Mouse (Mus musculus): ENCODE measurements at regions not wholly inside any gene's neighbourhood (a gene's known extent, or its start where the extent isn't known, plus 50 kb on each side); places are given as distances from the start of the nearest gene placed in this dataset.

GRCm38 (mm10) chr14:120113316-120113715 lies 71.1 kb upstream of the Oxgr1 start:
- TF ChIP-seq CTCF (IDR thresholded peaks at IDR 0.05; ENCODE audit: control insufficient read depth, insufficient read depth, insufficient replicate concordance, low read depth, low read length) (no peak), POLR2A (IDR thresholded peaks at IDR 0.05; ENCODE audit: control insufficient read depth, low read depth, low read length) (no peak)
